Mouse (Mus musculus): ENCODE results near the gene Pde9a. TPM values are rescaled to one million over a fixed set of nuclear protein-coding genes. Genes with fewer than 3 reads are reported as not detected.

Gene Pde9a
- polyA plus RNA-seq, 1 experiment: not detected

- Histone ChIP-seq H3K4me3 (ENCODE audit: insufficient read depth, low read depth, low read length) (no peak overlapping the region), H3K27ac (ENCODE audit: insufficient read depth, low read depth, low read length) (no peak overlapping the region), H3K4me1 (ENCODE audit: control insufficient read depth, insufficient read depth, low read length) (peaks cover 23% of the 10 kb centered on the region)
- no peak for TF ChIP-seq CTCF (IDR thresholded peaks at IDR 0.05; ENCODE audit: insufficient read depth, low read depth, low read length)
- TF ChIP-seq POLR2A (IDR thresholded peaks at IDR 0.05; ENCODE audit: insufficient read depth, low read depth, low read length): no peak
- 36% methylated on average over 8 of the region's 8 CpGs for WGBS
Observed at GRCm38 (mm10) chr17:31434825-31435325, 48.9 kb downstream of the Pde9a start.

- no peak overlapping the region for H3K4me3 ChIP-seq (ENCODE audit: insufficient read depth, low read depth, low read length)
- H3K27ac ChIP-seq (ENCODE audit: insufficient read depth, low read depth, low read length): no peak overlapping the region
- WGBS: 72% methylated on average over 13 of the region's 13 CpGs
- peaks cover 23% of the 10 kb centered on the region for H3K4me1 ChIP-seq (ENCODE audit: control insufficient read depth, insufficient read depth, low read length)
- TF ChIP-seq CTCF (IDR thresholded peaks at IDR 0.05; ENCODE audit: insufficient read depth, low read depth, low read length) (no peak), POLR2A (IDR thresholded peaks at IDR 0.05; ENCODE audit: insufficient read depth, low read depth, low read length) (no peak)
Observed at GRCm38 (mm10) chr17:31435934-31436813, 50.2 kb downstream of the Pde9a start.

- 88% methylated on average over 5 of the region's 5 CpGs for WGBS
- H3K4me1 ChIP-seq (ENCODE audit: control insufficient read depth, insufficient read depth, low read length): peaks cover 23% of the 10 kb centered on the region
- no peak overlapping the region for H3K4me3 ChIP-seq (ENCODE audit: insufficient read depth, low read depth, low read length)
- H3K27ac ChIP-seq (ENCODE audit: insufficient read depth, low read depth, low read length): no peak overlapping the region
- TF ChIP-seq CTCF (IDR thresholded peaks at IDR 0.05; ENCODE audit: insufficient read depth, low read depth, low read length) (no peak), POLR2A (IDR thresholded peaks at IDR 0.05; ENCODE audit: insufficient read depth, low read depth, low read length) (no peak)
Observed at GRCm38 (mm10) chr17:31436814-31437406, 50.9 kb downstream of the Pde9a start.

GRCm38 (mm10) chr17:31437482-31437881 is 51.5 kb downstream of the Pde9a start:
- WGBS: 92% methylated on average over 9 of the region's 9 CpGs
- no peak for TF ChIP-seq POLR2A (IDR thresholded peaks at IDR 0.05; ENCODE audit: insufficient read depth, low read depth, low read length)
- TF ChIP-seq CTCF (IDR thresholded peaks at IDR 0.05; ENCODE audit: insufficient read depth, low read depth, low read length): no peak
- Histone ChIP-seq H3K4me3 (ENCODE audit: insufficient read depth, low read depth, low read length) (no peak overlapping the region), H3K4me1 (ENCODE audit: control insufficient read depth, insufficient read depth, low read length) (peaks cover 23% of the 10 kb centered on the region), H3K27ac (ENCODE audit: insufficient read depth, low read depth, low read length) (no peak overlapping the region)

GRCm38 (mm10) chr17:31439978-31440377 is 54.0 kb downstream of the Pde9a start:
- H3K4me1 ChIP-seq (ENCODE audit: control insufficient read depth, insufficient read depth, low read length): peaks cover 2% of the 10 kb centered on the region
- TF ChIP-seq CTCF (IDR thresholded peaks at IDR 0.05; ENCODE audit: insufficient read depth, low read depth, low read length) (no peak), POLR2A (IDR thresholded peaks at IDR 0.05; ENCODE audit: insufficient read depth, low read depth, low read length) (no peak)
- no peak overlapping the region for H3K27ac ChIP-seq (ENCODE audit: insufficient read depth, low read depth, low read length)
- no peak overlapping the region for H3K4me3 ChIP-seq (ENCODE audit: insufficient read depth, low read depth, low read length)
- WGBS: 90% methylated on average over 4 of the region's 4 CpGs

- Histone ChIP-seq H3K27ac (ENCODE audit: insufficient read depth, low read depth, low read length) (no peak overlapping the region), H3K4me3 (ENCODE audit: insufficient read depth, low read depth, low read length) (no peak overlapping the region), H3K4me1 (ENCODE audit: control insufficient read depth, insufficient read depth, low read length) (no peaks in the 10 kb centered on the region)
- WGBS: 91% methylated on average over 8 of the region's 8 CpGs
- TF ChIP-seq CTCF (IDR thresholded peaks at IDR 0.05; ENCODE audit: insufficient read depth, low read depth, low read length) (no peak), POLR2A (IDR thresholded peaks at IDR 0.05; ENCODE audit: insufficient read depth, low read depth, low read length) (no peak)
Observed at GRCm38 (mm10) chr17:31442513-31442912, 56.5 kb downstream of the Pde9a start.

GRCm38 (mm10) chr17:31444251-31444650 is 58.2 kb downstream of the Pde9a start:
- TF ChIP-seq POLR2A (IDR thresholded peaks at IDR 0.05; ENCODE audit: insufficient read depth, low read depth, low read length): no peak
- no peak for TF ChIP-seq CTCF (IDR thresholded peaks at IDR 0.05; ENCODE audit: insufficient read depth, low read depth, low read length)
- WGBS: 78% methylated on average over 7 of the region's 7 CpGs

GRCm38 (mm10) chr17:31445061-31445731 is 59.2 kb downstream of the Pde9a start:
- Histone ChIP-seq H3K4me1 (ENCODE audit: control insufficient read depth, insufficient read depth, low read length) (peaks cover 2% of the 10 kb centered on the region; the same call in 1 of the 2 replicates), H3K27ac (ENCODE audit: insufficient read depth, low read depth, low read length) (no peak overlapping the region), H3K4me3 (ENCODE audit: insufficient read depth, low read depth, low read length) (no peak overlapping the region)
- TF ChIP-seq POLR2A (IDR thresholded peaks at IDR 0.05; ENCODE audit: insufficient read depth, low read depth, low read length) (no peak), CTCF (IDR thresholded peaks at IDR 0.05; ENCODE audit: insufficient read depth, low read depth, low read length) (no peak)
- 72% methylated on average over 7 of the region's 7 CpGs for WGBS

More at GRCm38 (mm10) chr17:31444251-31444650, 58.2 kb downstream of the Pde9a start:
- no peaks in the 10 kb centered on the region for H3K4me1 ChIP-seq (ENCODE audit: control insufficient read depth, insufficient read depth, low read length)
- H3K27ac ChIP-seq (ENCODE audit: insufficient read depth, low read depth, low read length): no peak overlapping the region
- no peak overlapping the region for H3K4me3 ChIP-seq (ENCODE audit: insufficient read depth, low read depth, low read length)
